Mouse (Mus musculus) cerebellum, adult 2 months (tissue): Measurements from ENCODE around the gene Kifc3. TPM values are rescaled to one million over a fixed set of nuclear protein-coding genes. Genes with fewer than 3 reads are reported as not detected.
A peak's percentile ranks its signal among the peaks of the same experiment; 100 is the strongest.

Experiments used
- DNase-seq, 2 experiments: peaks; one replicate each; pipeline ENCODE4 v3.0.0; 2021
- H3K27ac ChIP-seq: fragments of 200-500 bp; 2 replicates; pipeline ENCODE4 v1.5.1; 2012; ENCODE audit warnings: low read length, control low read depth, inconsistent platforms; ENCODE audit not compliant: insufficient read depth
- H3K27me3 ChIP-seq: fragments of 200-500 bp; 2 replicates; pipeline ENCODE4 v1.6.1; 2012; ENCODE audit warnings: inconsistent platforms, mild to moderate bottlenecking, low read length, moderate library complexity; ENCODE audit not compliant: control insufficient read depth, insufficient read depth
- H3K4me1 ChIP-seq: fragments of 200-500 bp; 2 replicates; pipeline ENCODE4 v1.6.1; 2011; ENCODE audit warnings: low read length; ENCODE audit not compliant: control insufficient read depth, insufficient read depth
- H3K4me3 ChIP-seq: fragments of 200-500 bp; replicated peaks from 2 replicates; pipeline ENCODE3; 2011; ENCODE audit warnings: mild to moderate bottlenecking, low read depth, low read length, control low read depth; ENCODE audit not compliant: insufficient read depth
- CTCF ChIP-seq: fragments of 200-500 bp; IDR thresholded peaks from 2 replicates; pipeline ENCODE4 v1.5.1; 2011; ENCODE audit warnings: low read depth, mild to moderate bottlenecking, control low read depth, low read length, moderate library complexity, borderline replicate concordance; ENCODE audit not compliant: insufficient read depth
- POLR2A ChIP-seq: fragments of 200-500 bp; IDR thresholded peaks from 2 replicates; pipeline ENCODE4 v1.6.1; 2011; ENCODE audit warnings: low read length, control low read depth, borderline replicate concordance; ENCODE audit not compliant: insufficient read depth
- WGBS: fragments of 180-500 bp; shearing (Covaris S2); methylation state at CpG from one replicate; pipeline ENCODE4 v1.1.7; 2018; 5-methylcytosine and 5-hydroxymethylcytosine counted together
- polyA plus RNA-seq: library from polyadenylated mRNA; depleted of rRNA; stranded (reverse); fragments of >200 nt; gene quantifications from 2 replicates; pipeline ENCODE4 v1.2.3, GENCODE M21; 2012

Kifc3 gene
- polyA plus RNA-seq, 1 experiment = 56.8 TPM

DNA sequence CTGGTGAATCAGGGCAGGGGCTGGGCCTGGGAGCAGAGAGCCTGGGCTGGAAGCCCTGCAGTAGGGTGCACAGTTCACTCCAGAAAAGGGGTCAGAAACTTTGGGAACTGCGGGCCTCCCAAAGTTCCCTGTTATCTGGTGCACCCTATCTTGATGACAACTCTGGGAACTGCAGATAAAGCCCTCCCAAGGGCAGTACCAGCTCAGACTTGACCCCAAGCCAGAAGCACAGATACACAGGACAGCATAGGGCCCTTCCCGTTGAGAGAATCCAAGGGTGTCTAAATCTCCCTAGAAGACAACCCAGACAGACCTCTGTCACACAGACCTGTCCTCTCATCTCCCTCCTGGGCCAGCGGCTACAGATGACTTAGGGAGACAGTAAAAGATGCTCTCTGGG lies 52.0 kb downstream of the Kifc3 start:
- WGBS = 85% methylated on average over 3 of the region's 3 CpGs
- H3K4me3 ChIP-seq = no peak overlapping the region
- no peak for DNase-seq
- TF ChIP-seq CTCF (no peak), POLR2A (no peak)
- H3K27ac ChIP-seq = no peak overlapping the region
- H3K27me3 ChIP-seq = no peaks in the 10 kb centered on the region
- H3K4me1 ChIP-seq = peaks cover 3% of the 10 kb centered on the region; the same call in 1 of the 2 replicates

DNA sequence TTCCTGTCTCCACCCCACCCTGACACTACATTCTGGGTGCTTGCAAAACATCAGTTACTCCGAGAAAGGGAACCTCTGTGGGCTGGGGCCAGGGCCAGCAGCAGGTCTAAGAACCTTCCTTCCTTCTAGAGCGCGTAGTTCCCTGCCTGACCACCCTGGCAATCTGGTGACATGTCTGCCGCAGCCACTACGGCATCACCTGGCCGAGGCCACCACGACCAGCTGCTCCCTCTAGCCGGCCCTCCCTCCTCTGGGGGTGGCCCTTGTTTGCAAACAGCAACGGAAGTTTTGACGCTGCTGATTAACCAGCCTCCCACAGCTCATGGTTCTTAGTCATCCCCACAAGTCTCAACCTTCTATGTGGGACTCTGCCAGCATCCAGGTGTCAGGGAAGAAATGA lies 53.2 kb downstream of the Kifc3 start:
- TF ChIP-seq CTCF (no peak), POLR2A (no peak)
- H3K4me1 ChIP-seq = peaks cover 3% of the 10 kb centered on the region; the same call in 1 of the 2 replicates
- DNase-seq = no peak
- no peak overlapping the region for H3K4me3 ChIP-seq
- H3K27me3 ChIP-seq = no peaks in the 10 kb centered on the region
- H3K27ac ChIP-seq = no peak overlapping the region
- WGBS = 28% methylated on average over 10 of the region's 10 CpGs

GRCm38 (mm10) chr8:95146846-95147245 lies 55.8 kb downstream of the Kifc3 start:
- TF ChIP-seq POLR2A (no peak), CTCF (no peak)
- Histone ChIP-seq H3K4me3 (no peak overlapping the region), H3K27ac (no peak overlapping the region), H3K27me3 (no peaks in the 10 kb centered on the region), H3K4me1 (peaks cover 8% of the 10 kb centered on the region)
- 96% methylated on average over 5 of the region's 5 CpGs for WGBS
- no peak for DNase-seq

- H3K27ac ChIP-seq = no peak overlapping the region
- H3K27me3 ChIP-seq = no peaks in the 10 kb centered on the region
- no peak for DNase-seq
- TF ChIP-seq CTCF (no peak), POLR2A (no peak)
- WGBS = 76% methylated on average over 2 of the region's 2 CpGs
- no peak overlapping the region for H3K4me3 ChIP-seq
- H3K4me1 ChIP-seq = peaks cover 8% of the 10 kb centered on the region
Measured at GRCm38 (mm10) chr8:95146044-95146745, 56.4 kb downstream of the Kifc3 start.

GRCm38 (mm10) chr8:95144631-95145015 lies 58.0 kb downstream of the Kifc3 start:
- TF ChIP-seq CTCF = no peak
- TF ChIP-seq POLR2A = no peak
- no peak overlapping the region for H3K27ac ChIP-seq
- H3K4me1 ChIP-seq = peaks cover 7% of the 10 kb centered on the region
- H3K4me3 ChIP-seq = no peak overlapping the region
- no peaks in the 10 kb centered on the region for H3K27me3 ChIP-seq
- no peak for DNase-seq
- 76% methylated on average over 2 of the region's 2 CpGs for WGBS

- peak overlapping the region; percentile 8 for H3K27ac ChIP-seq
- 65% methylated on average over 6 of the region's 6 CpGs for WGBS
- no peak overlapping the region for H3K4me3 ChIP-seq
- TF ChIP-seq CTCF (no peak), POLR2A (no peak)
- H3K27me3 ChIP-seq = no peaks in the 10 kb centered on the region
- H3K4me1 ChIP-seq = peaks cover 5% of the 10 kb centered on the region; the same call in 1 of the 2 replicates
- peak in 1 of 2 experiments; percentile 28 for DNase-seq
Measured at GRCm38 (mm10) chr8:95143805-95144630, 58.6 kb downstream of the Kifc3 start.

- TF ChIP-seq CTCF (no peak), POLR2A (no peak)
- peaks cover 6% of the 10 kb centered on the region; the same call in 1 of the 2 replicates for H3K4me1 ChIP-seq
- peak overlapping the region; percentile 63 for H3K4me3 ChIP-seq
- peak overlapping the region; percentile 8 for H3K27ac ChIP-seq
- H3K27me3 ChIP-seq = no peaks in the 10 kb centered on the region
- DNase-seq = peak; percentile 41 to 48
- WGBS = 17% methylated on average over 17 of the region's 17 CpGs
Measured at GRCm38 (mm10) chr8:95142985-95143804, 59.4 kb downstream of the Kifc3 start.
